ENCODE assay signal across 9 mouse cellular contexts in genomic region chr6:124755306-124755705, GRCm38 (mm10). TPM values are rescaled to one million over a fixed set of nuclear protein-coding genes. Genes with fewer than 3 reads are reported as not detected.
DNase-seq lines count a peak whose midpoint lies in the region; ATAC-seq and TF ChIP-seq lines count a peak whose summit lies in the region.
"Had no signal": no experiment of that assay in that cellular context is flagged by ENCODE, and none has a peak within 500 bp of the region (broad histone marks: within the 10 kb centered on the region; RNA-seq: fewer than 3 reads in every experiment).

No protein-coding gene starts in this region.

- H3K27ac ChIP-seq in lung, embryonic 15.5 days = peak overlapping the region; percentile 99
- H3K27ac ChIP-seq in embryonic facial prominence, embryonic 15.5 days (replicated peaks) = peak overlapping the region; percentile 98
- peak overlapping the region; percentile 99 for H3K27ac ChIP-seq in limb, embryonic 10.5 days
- H3K27ac ChIP-seq in olfactory bulb, adult 2 months (ENCODE audit: insufficient read depth, low read depth, low read length) = peak overlapping the region; percentile 80; the same call in 1 of the 2 replicates

- H3K9me3 ChIP-seq in lung, embryonic 15.5 days = no peaks in the 10 kb centered on the region
- no peaks in the 10 kb centered on the region for H3K9me3 ChIP-seq in embryonic facial prominence, embryonic 15.5 days (replicated peaks)
- H3K9me3 ChIP-seq in limb, embryonic 10.5 days (replicated peaks) = no peaks in the 10 kb centered on the region

- TF ChIP-seq POLR2A in olfactory bulb, adult 2 months (IDR thresholded peaks at IDR 0.05; ENCODE audit: insufficient read depth, low read depth, low read length) = no peak

- 2% methylated on average over 3 of the region's 3 CpGs for WGBS in lung, embryonic 15.5 days
- WGBS in embryonic facial prominence, embryonic 15.5 days = 1% methylated on average over 3 of the region's 3 CpGs
- 4% methylated on average over 3 of the region's 3 CpGs for WGBS in limb, embryonic 10.5 days
- 3% methylated on average over 3 of the region's 3 CpGs for WGBS in olfactory bulb, adult 2 months

- no peaks in the 10 kb centered on the region for H3K27me3 ChIP-seq in lung, embryonic 15.5 days
- no peaks in the 10 kb centered on the region for H3K27me3 ChIP-seq in embryonic facial prominence, embryonic 15.5 days
- H3K27me3 ChIP-seq in limb, embryonic 10.5 days (ENCODE audit: low read depth, poor library complexity, severe bottlenecking) = peaks cover 8% of the 10 kb centered on the region; the same call in 1 of the 2 replicates

- H3K9ac ChIP-seq in lung, embryonic 15.5 days = peak overlapping the region; percentile 92
- peak overlapping the region; percentile 83 for H3K9ac ChIP-seq in embryonic facial prominence, embryonic 15.5 days

- H3K4me1 ChIP-seq in lung, embryonic 15.5 days = peaks cover 49% of the 10 kb centered on the region
- peaks cover 45% of the 10 kb centered on the region for H3K4me1 ChIP-seq in embryonic facial prominence, embryonic 15.5 days
- H3K4me1 ChIP-seq in limb, embryonic 10.5 days = peaks cover 48% of the 10 kb centered on the region
- H3K4me1 ChIP-seq in olfactory bulb, adult 2 months (ENCODE audit: control insufficient read depth, insufficient read depth, low read length) = peaks cover 22% of the 10 kb centered on the region

- peak overlapping the region; percentile 79 for H3K4me2 ChIP-seq in lung, embryonic 15.5 days
- peak overlapping the region; percentile 70 for H3K4me2 ChIP-seq in embryonic facial prominence, embryonic 15.5 days (replicated peaks)

- no peak for ATAC-seq in lung, embryonic 15.5 days (ENCODE audit: borderline replicate concordance, extremely low read depth, low FRiP score, low TSS enrichment)
- ATAC-seq in embryonic facial prominence, embryonic 15.5 days (ENCODE audit: insufficient number of reproducible peaks, low FRiP score, low TSS enrichment, low read depth) = no peak
- no peak for ATAC-seq in megakaryocyte progenitor cell, adult 5-6 weeks (replicated peaks; ENCODE audit: poor library complexity)

- 0 out of 2 replicates have a peak, but pooled peaks cover 4% of the 10 kb centered on the region for H3K36me3 ChIP-seq in lung, embryonic 15.5 days
- no peaks in the 10 kb centered on the region for H3K36me3 ChIP-seq in embryonic facial prominence, embryonic 15.5 days
- H3K36me3 ChIP-seq in limb, embryonic 10.5 days = peaks cover 27% of the 10 kb centered on the region

- peak overlapping the region; percentile 86 for H3K4me3 ChIP-seq in lung, embryonic 15.5 days
- H3K4me3 ChIP-seq in embryonic facial prominence, embryonic 15.5 days (replicated peaks) = peak overlapping the region; percentile 78
- peak overlapping the region; percentile 91 for H3K4me3 ChIP-seq in limb, embryonic 10.5 days
- peak overlapping the region; percentile 98 for H3K4me3 ChIP-seq in olfactory bulb, adult 2 months (ENCODE audit: insufficient read depth, low read depth, low read length)

- TF ChIP-seq CTCF in olfactory bulb, adult 2 months (IDR thresholded peaks at IDR 0.05; ENCODE audit: insufficient read depth, low read depth, low read length) = no peak

- DNase-seq in lung, adult 18-20 months = no peak
- DNase-seq in limb, embryonic 10.5 days (ENCODE audit: low spot score) = no peak
- no peak for DNase-seq in thymus, adult 18-20 months
- no peak for DNase-seq in retina, embryonic 14.5 days (ENCODE audit: low spot score)

RNA-seq across cellular contexts. Expression of gene Gm45234, which starts 0.5 kb away (rescaled TPM):
- polyA plus RNA-seq in lung, embryonic 15.5 days (2015; fragmentation: Nextera tagmentation; extraction: Ambion mirVana) = not detected in 2 replicates
- not detected in 2 replicates for polyA plus RNA-seq in embryonic facial prominence, embryonic 15.5 days (2015; fragmentation: Nextera tagmentation; extraction: Ambion mirVana)
- not detected in 2 replicates for polyA plus RNA-seq in limb, embryonic 10.5 days (2016; fragmentation: Nextera tagmentation; extraction: Ambion mirVana)
- not detected in 2 replicates for polyA plus RNA-seq in olfactory bulb, adult 2 months (2012; ENCODE audit: insufficient read depth, insufficient read length, low replicate concordance, missing spikeins)
- not detected in 2 replicates for total RNA-seq in megakaryocyte progenitor cell, adult 5-6 weeks (2015)
- not detected in 2 replicates for total RNA-seq in megakaryocyte progenitor cell, adult 5-6 weeks (2017)
- total RNA-seq: left cerebral cortex, postnatal 10 days had no signal

RNA-seq across cellular contexts. Expression of gene Atn1, which starts 1.0 kb away (rescaled TPM):
- polyA plus RNA-seq in lung, embryonic 15.5 days (2015; fragmentation: Nextera tagmentation; extraction: Ambion mirVana) = 15.6 and 16.1 TPM in 2 replicates
- 20.1 and 21.0 TPM in 2 replicates for polyA plus RNA-seq in embryonic facial prominence, embryonic 15.5 days (2015; fragmentation: Nextera tagmentation; extraction: Ambion mirVana)
- polyA plus RNA-seq in limb, embryonic 10.5 days (2016; fragmentation: Nextera tagmentation; extraction: Ambion mirVana) = 12.9 and 14.8 TPM in 2 replicates
- polyA plus RNA-seq in olfactory bulb, adult 2 months (2012; ENCODE audit: insufficient read depth, insufficient read length, low replicate concordance, missing spikeins) = not detected in 2 replicates
- 25.2 and 25.7 TPM in 2 replicates for total RNA-seq in megakaryocyte progenitor cell, adult 5-6 weeks (2015)
- 1.2 and 2.9 TPM in 2 replicates for total RNA-seq in megakaryocyte progenitor cell, adult 5-6 weeks (2017)

RNA-seq across cellular contexts. Expression of gene Grcc10, which starts 14.1 kb away (rescaled TPM):
- polyA plus RNA-seq in lung, embryonic 15.5 days (2015; fragmentation: Nextera tagmentation; extraction: Ambion mirVana) = 406 and 416 TPM in 2 replicates
- 416 TPM in 2 replicates for polyA plus RNA-seq in embryonic facial prominence, embryonic 15.5 days (2015; fragmentation: Nextera tagmentation; extraction: Ambion mirVana)
- 384 and 460 TPM in 2 replicates for polyA plus RNA-seq in limb, embryonic 10.5 days (2016; fragmentation: Nextera tagmentation; extraction: Ambion mirVana)
- polyA plus RNA-seq in olfactory bulb, adult 2 months (2012; ENCODE audit: insufficient read depth, insufficient read length, low replicate concordance, missing spikeins) = 1,072 TPM in 1 of 2 replicates, not detected in the other
- total RNA-seq in megakaryocyte progenitor cell, adult 5-6 weeks (2015) = 171 and 179 TPM in 2 replicates
- total RNA-seq in megakaryocyte progenitor cell, adult 5-6 weeks (2017) = 99.5 and 133 TPM in 2 replicates

RNA-seq across cellular contexts. Expression of gene Eno2, which starts 14.2 kb away (rescaled TPM):
- polyA plus RNA-seq in lung, embryonic 15.5 days (2015; fragmentation: Nextera tagmentation; extraction: Ambion mirVana) = 2.1 and 3.4 TPM in 2 replicates
- polyA plus RNA-seq in embryonic facial prominence, embryonic 15.5 days (2015; fragmentation: Nextera tagmentation; extraction: Ambion mirVana) = 11.8 and 12.7 TPM in 2 replicates
- 0.69 and 1.5 TPM in 2 replicates for polyA plus RNA-seq in limb, embryonic 10.5 days (2016; fragmentation: Nextera tagmentation; extraction: Ambion mirVana)
- polyA plus RNA-seq in olfactory bulb, adult 2 months (2012; ENCODE audit: insufficient read depth, insufficient read length, low replicate concordance, missing spikeins) = 916 and 939 TPM in 2 replicates
- total RNA-seq in megakaryocyte progenitor cell, adult 5-6 weeks (2015) = not detected in 2 replicates
- not detected in 2 replicates for total RNA-seq in megakaryocyte progenitor cell, adult 5-6 weeks (2017)

RNA-seq across cellular contexts. Expression of gene Ptpn6, which starts 16.8 kb away (rescaled TPM):
- polyA plus RNA-seq in lung, embryonic 15.5 days (2015; fragmentation: Nextera tagmentation; extraction: Ambion mirVana) = 17.3 and 24.3 TPM in 2 replicates
- polyA plus RNA-seq in embryonic facial prominence, embryonic 15.5 days (2015; fragmentation: Nextera tagmentation; extraction: Ambion mirVana) = 19.9 and 20.2 TPM in 2 replicates
- polyA plus RNA-seq in limb, embryonic 10.5 days (2016; fragmentation: Nextera tagmentation; extraction: Ambion mirVana) = 6.2 and 7.6 TPM in 2 replicates
- polyA plus RNA-seq in olfactory bulb, adult 2 months (2012; ENCODE audit: insufficient read depth, insufficient read length, low replicate concordance, missing spikeins) = not detected in 2 replicates
- 115 and 121 TPM in 2 replicates for total RNA-seq in megakaryocyte progenitor cell, adult 5-6 weeks (2015)
- total RNA-seq in megakaryocyte progenitor cell, adult 5-6 weeks (2017) = 398 and 466 TPM in 2 replicates

Comparison
In these comparisons a context has a peak if more than half of its experiments do, and no peak if none do; other contexts are left out.
1. RNA of gene Atn1, which starts 1.0 kb away (polyA plus RNA-seq): 20.1 to 21.0 TPM in embryonic facial prominence, embryonic 15.5 days, 15.6 to 16.1 TPM in lung, embryonic 15.5 days and 12.9 to 14.8 TPM in limb, embryonic 10.5 days; not detected in olfactory bulb, adult 2 months; every median in the first group is over 10 times any median in the second.
2. Peak in every context shown above with its lines, with median percentiles within 50 percentile points of each other: H3K27ac ChIP-seq and H3K4me3 ChIP-seq.